Mouse (Mus musculus): Measurements from ENCODE around the gene 2900026A02Rik. TPM values are rescaled to one million over a fixed set of nuclear protein-coding genes. Genes with fewer than 3 reads are reported as not detected.
A peak's percentile ranks its signal among the peaks of the same experiment; 100 is the strongest.

The 2900026A02Rik gene
- polyA plus RNA-seq, 1 experiment from 2014 or later, result 26.0 TPM

DNA sequence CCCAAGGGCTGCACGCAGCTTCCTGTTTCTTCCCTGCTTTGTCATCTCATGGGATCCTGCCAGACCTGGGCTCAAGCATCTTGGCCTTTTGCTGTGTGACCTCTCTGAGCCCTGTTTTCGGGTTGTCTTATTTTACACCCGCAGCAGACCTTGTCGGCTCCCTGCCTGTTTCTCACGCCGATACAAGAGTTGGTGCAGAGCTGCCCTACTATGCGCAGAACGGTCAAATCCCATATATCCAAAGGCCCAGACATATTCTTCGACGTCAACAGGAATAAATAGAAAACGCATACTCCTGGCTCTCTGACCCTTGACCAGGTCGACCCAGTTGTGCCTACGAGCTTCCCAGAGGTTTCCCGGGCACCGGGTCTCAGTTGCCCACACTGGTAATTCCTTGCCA is 40.3 kb downstream of the 2900026A02Rik start:
- no peaks in the 10 kb centered on the region for H3K27me3 ChIP-seq
- DNase-seq (ENCODE audit: low read depth, low spot score) (no peak), ATAC-seq (peak; percentile 23)
- in situ Hi-C loops (cut with MboI; ENCODE audit: low pct_unique_long_range_greater_than_20kb), result loop anchor here (5.0 kb wide), 1 partner anchor 42 kb away; the partner anchor contains the start of gene 2900026A02Rik
- no peak for TF ChIP-seq CTCF (IDR thresholded peaks at IDR 0.05)
- ChIA-PET POLR2A (interaction anchor here (1.0 to 1.8 kb wide), 3 partner anchors 35 to 46 kb away, joined by 4 to 8 read pairs (median 5); partner anchors contain the start of gene Tmem211), CTCF (interaction anchor here (1.1 to 3.5 kb wide), 14 partner anchors 11 to 90 kb away, joined by 3 to 36 read pairs (median 6); partner anchors contain the start of genes 2900026A02Rik and Tmem211)

DNA sequence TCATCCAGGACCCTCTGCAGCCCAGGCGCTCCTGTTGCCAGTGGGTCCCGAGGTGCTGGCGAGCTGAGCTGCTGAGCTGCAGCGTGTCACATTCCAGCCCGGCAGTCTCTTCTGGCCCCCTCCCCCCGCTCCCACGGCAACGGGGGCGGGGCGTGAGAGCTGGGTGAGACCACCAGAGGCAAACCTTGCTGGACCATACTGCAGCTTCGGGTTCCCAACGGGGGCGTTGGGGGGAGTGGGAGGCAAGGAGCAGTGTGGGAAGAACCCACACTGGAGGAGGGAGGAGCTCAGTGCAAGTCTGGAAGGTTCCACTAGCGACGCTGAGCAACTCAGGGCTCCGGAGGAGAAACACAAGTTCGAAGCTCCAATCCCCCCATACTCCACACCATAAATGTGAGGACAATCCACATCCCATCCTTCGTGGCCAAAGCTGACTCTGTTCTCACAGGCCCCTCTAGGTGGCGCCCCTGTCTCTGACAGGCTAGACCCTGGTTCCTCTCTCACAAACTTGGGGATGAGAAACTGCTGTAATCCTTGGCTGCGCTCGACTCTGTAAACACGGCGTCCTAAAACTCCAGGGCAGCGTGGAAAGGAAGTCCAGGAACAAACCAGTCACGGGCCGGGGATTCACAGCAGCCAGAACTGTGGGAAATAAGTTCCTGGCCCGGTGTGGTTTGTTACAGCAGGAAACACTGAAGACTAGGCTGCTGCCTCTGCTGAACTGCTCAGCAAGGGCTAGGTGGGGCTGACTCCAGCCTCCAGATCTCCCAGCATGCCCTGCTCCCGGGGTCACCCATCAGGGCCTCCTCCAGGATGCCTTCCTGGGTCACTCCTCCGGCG is 41.0 kb downstream of the 2900026A02Rik start:
- ChIA-PET POLR2A (interaction anchor here (0.7 to 1.8 kb wide), 5 partner anchors 33 to 47 kb away, joined by 4 to 8 read pairs (median 5); partner anchors contain the start of gene Tmem211), CTCF (interaction anchor here (0.6 to 3.5 kb wide), 21 partner anchors 10 to 90 kb away, joined by 3 to 36 read pairs (median 5); partner anchors contain the start of genes 2900026A02Rik and Tmem211)
- ATAC-seq, result peak; percentile 88
- no peaks in the 10 kb centered on the region for H3K27me3 ChIP-seq
- in situ Hi-C loops (cut with MboI; ENCODE audit: low pct_unique_long_range_greater_than_20kb), result loop anchor here (5.0 kb wide), 1 partner anchor 42 kb away; the partner anchor contains the start of gene 2900026A02Rik
- peak; percentile 71 for DNase-seq (ENCODE audit: low read depth, low spot score)
- TF ChIP-seq CTCF (IDR thresholded peaks at IDR 0.05), result no peak

DNA sequence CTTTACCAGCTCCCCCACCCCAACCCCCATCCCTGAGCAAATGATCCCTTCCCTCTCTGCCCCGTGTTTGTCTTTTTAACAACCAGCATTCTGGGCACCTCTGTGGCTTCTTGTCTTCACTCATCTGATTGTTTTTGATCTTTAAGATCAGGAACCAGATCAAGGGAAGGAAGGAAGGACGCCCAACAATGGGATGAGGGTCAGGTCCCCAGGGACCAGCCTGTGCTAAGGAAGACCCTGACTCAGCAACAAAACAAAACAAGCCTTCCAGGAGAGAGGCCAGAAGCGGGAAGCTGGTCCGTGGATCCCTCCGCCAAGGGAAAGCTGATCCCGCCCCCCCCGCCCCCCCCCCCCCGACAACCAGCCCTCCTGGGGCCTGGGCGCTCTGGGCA is 41.6 kb downstream of the 2900026A02Rik start:
- CTCF ChIA-PET, result interaction anchor here (0.6 to 3.5 kb wide), 19 partner anchors 10 to 89 kb away, joined by 3 to 36 read pairs (median 5); partner anchors contain the start of genes 2900026A02Rik and Tmem211
- no peak for TF ChIP-seq CTCF (IDR thresholded peaks at IDR 0.05)
- DNase-seq (ENCODE audit: low read depth, low spot score) (no peak), ATAC-seq (no peak)
- POLR2A ChIA-PET, result interaction anchor here (0.7 to 1.8 kb wide), 4 partner anchors 33 to 47 kb away, joined by 4 to 8 read pairs (median 5); partner anchors contain the start of gene Tmem211
- in situ Hi-C loops (cut with MboI; ENCODE audit: low pct_unique_long_range_greater_than_20kb), result no loop called here
- H3K27me3 ChIP-seq, result no peaks in the 10 kb centered on the region

DNA sequence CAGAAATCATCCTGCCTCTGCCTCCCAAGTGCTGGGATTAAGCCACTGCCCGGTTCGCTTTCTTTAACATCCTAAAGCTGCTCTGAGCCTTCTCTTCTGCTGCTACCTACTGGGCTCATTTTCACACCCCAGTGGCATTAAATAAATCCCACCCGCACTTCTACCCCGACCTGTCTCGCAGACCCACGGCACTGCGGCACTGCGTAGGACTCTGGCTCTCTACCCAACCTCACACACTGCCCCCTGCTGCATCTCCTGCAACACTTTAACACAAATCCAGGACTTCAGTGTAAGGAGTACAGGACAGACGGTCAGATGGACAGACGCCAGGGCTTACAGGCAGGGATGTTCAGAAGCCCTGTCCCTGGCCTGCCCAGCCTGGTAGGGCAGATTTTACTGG is 45.1 kb downstream of the 2900026A02Rik start:
- ATAC-seq, result no peak
- TF ChIP-seq CTCF (IDR thresholded peaks at IDR 0.05), result no peak
- POLR2A ChIA-PET, result no interaction called here
- no peaks in the 10 kb centered on the region for H3K27me3 ChIP-seq
- CTCF ChIA-PET, result interaction anchor here (1.4 kb wide), 1 partner anchor 51 kb away, joined by 7 read pairs; the partner anchor contains the start of gene Tmem211
- in situ Hi-C loops (cut with MboI; ENCODE audit: low pct_unique_long_range_greater_than_20kb), result no loop called here
- no peak for DNase-seq (ENCODE audit: low read depth, low spot score)

DNA sequence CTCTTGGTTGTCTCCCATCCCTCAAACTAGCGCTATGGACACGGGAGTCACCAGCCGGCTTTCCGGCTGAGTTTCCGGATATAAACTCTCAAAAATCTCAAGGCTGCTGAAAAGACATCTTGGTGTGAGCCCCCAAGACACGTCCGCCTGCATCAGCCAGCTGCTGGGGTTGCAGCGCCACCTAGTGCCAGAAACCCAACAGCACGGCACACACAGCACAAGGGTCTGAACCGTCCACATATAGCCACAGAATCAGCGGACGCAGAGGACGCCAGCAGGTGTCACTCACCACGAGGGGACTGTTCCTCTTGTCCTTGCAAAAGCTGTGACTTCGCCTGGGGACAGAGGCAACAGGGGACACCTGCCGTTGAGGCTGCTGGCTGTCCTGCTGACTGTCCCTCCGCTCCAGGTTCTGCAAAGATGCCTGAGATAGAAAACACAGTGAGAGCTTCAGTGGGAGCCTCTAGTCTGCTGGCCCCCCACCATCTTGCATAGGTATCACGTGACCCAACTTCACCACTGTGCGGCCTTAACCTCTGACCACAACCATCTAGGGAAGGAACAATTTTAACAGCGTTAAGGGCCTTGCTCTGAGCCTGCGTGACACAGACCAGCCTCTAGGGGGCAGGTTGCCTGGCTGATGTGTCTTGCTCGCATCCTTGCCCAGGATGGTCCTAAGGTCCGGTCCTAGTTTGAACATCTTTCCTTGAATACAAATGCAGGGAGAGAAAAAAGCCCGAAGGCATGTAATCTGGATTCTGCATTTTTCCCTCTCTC is 45.9 kb downstream of the 2900026A02Rik start:
- DNase-seq (ENCODE audit: low read depth, low spot score), result no peak
- CTCF ChIA-PET, result interaction anchor here (1.3 to 3.0 kb wide), 5 partner anchors 13 to 76 kb away, joined by 5 to 24 read pairs (median 16); partner anchors contain the start of genes 2900026A02Rik and Tmem211
- POLR2A ChIA-PET, result interaction anchor here (1.0 kb wide), 1 partner anchor 45 kb away, joined by 3 read pairs; no protein-coding TSS in a partner anchor
- in situ Hi-C loops (cut with MboI; ENCODE audit: low pct_unique_long_range_greater_than_20kb), result no loop called here
- ATAC-seq, result no peak
- TF ChIP-seq CTCF (IDR thresholded peaks at IDR 0.05), result no peak
- H3K27me3 ChIP-seq, result no peaks in the 10 kb centered on the region

DNA sequence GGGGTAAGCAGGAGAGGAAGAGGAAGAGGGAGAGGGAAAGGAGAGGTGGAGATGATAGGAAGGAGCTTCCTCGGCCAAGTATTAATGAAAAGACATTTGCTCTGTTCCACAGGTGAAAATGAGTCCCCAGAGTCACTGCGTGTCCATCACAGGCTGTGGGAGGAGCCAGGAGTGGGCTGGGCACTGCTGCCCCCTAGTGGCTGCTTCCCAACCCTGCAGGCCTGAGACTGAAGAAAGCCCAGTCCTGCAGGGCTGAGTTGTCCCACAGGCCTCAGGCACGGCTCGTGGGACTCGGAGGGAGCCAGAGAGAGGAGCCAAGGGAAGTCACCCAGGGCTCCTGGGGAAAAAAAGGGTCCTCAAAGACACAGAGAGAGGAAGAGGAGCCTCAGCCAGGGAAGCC is 47.7 kb downstream of the 2900026A02Rik start:
- TF ChIP-seq CTCF (IDR thresholded peaks at IDR 0.05), result no peak
- ATAC-seq, result peak; percentile 47
- CTCF ChIA-PET, result interaction anchor here (0.7 to 3.0 kb wide), 7 partner anchors 13 to 75 kb away, joined by 3 to 24 read pairs (median 3); partner anchors contain the start of gene Tmem211
- in situ Hi-C loops (cut with MboI; ENCODE audit: low pct_unique_long_range_greater_than_20kb), result no loop called here
- POLR2A ChIA-PET, result no interaction called here
- no peak for DNase-seq (ENCODE audit: low read depth, low spot score)
- H3K27me3 ChIP-seq, result no peaks in the 10 kb centered on the region

DNA sequence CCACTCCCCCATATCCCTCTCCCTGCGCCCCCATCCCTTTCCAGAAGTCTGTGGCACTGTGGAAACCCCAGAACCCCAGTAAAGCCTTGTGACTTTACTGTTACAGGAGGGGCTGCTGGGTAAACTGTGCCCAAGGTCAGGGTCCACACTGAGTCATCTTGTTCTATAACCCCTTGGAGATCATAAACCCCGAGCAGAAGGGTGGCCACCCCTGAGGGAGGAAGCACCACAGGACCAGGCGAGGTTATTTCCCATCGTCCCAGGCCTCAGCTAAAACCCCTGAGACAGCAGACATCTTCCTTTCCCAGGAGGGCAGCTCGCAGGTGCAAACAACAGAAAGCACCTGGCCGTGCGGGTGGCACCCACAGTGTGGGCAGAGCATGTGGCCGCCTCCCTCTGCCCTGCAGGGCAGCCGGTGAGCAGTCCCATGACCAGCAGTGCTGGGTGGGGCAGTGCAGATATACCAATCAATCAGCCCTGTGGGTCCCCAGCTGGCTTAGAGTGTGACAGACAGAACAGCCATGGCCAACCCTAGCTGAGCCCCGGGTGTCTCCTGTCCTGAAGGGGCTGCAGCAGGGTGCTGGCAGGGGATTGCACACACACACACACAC is 49.0 kb downstream of the 2900026A02Rik start:
- ChIA-PET POLR2A (no interaction called here), CTCF (interaction anchor here (0.8 to 9.1 kb wide), 7 partner anchors 8 to 73 kb away, joined by 3 to 83 read pairs (median 17); partner anchors contain the start of gene Tmem211)
- H3K27me3 ChIP-seq, result no peaks in the 10 kb centered on the region
- no peak for DNase-seq (ENCODE audit: low read depth, low spot score)
- in situ Hi-C loops (cut with MboI; ENCODE audit: low pct_unique_long_range_greater_than_20kb), result no loop called here
- no peak for ATAC-seq
- no peak for TF ChIP-seq CTCF (IDR thresholded peaks at IDR 0.05)

DNA sequence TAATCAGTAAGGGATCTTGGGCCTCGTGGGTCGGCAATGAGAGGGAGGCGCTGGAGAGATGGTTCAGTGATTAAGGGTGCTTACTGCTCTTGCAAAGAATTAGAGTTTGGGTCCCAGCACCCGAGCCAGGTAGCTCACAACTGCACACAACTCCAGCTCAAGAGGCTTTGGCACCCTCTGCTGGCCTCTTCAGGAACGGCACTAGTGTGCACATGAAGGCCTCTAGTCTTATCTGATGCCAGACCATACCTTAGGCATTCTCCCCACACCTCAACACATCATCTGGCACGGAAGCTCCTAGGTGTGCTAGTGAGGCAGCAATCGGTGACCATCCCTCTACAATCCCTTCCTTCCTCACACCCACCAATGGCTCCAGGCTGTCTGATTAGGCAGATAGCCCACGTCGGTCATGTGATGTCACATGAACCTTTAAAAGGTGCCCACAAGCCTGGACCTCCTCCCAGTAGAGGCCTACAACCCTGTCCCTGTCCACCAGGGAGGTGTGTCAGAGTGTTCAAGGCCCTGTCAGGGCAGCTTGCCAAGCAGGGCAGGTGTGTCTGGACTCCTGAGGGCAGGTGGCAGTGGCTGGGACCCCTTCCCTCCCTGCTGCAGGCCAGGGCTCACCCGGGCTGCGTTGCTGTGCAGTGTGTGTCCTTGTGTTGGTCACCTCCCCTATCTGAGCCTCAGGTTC is 50.8 kb downstream of the 2900026A02Rik start:
- DNase-seq (ENCODE audit: low read depth, low spot score) (no peak), ATAC-seq (no peak)
- in situ Hi-C loops (cut with MboI; ENCODE audit: low pct_unique_long_range_greater_than_20kb), result no loop called here
- TF ChIP-seq CTCF (IDR thresholded peaks at IDR 0.05), result no peak
- no peaks in the 10 kb centered on the region for H3K27me3 ChIP-seq
- ChIA-PET CTCF (interaction anchor here (0.7 to 9.1 kb wide), 13 partner anchors 8 to 71 kb away, joined by 3 to 83 read pairs (median 4); partner anchors contain the start of gene Tmem211), POLR2A (no interaction called here)

DNA sequence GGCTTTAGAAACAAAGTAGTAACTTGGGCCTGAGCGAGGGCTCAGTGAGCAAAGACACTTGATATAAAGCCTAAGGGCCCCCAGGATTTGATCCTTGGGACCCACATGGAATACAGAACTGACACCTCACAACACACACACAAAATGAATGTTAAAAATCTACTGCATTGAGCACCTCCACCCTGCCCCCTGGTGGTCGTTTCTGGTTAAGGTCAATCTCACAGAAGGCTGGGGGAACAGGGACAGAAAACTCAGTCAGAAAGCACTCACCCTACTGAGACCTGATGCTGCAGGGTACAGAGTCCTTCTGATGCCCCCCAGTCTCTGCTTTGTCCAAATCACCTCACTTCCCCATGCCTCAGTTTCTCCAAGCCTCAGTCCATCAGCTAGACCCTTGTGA is 53.3 kb downstream of the 2900026A02Rik start:
- ATAC-seq (no peak), DNase-seq (ENCODE audit: low read depth, low spot score) (no peak)
- ChIA-PET CTCF (interaction anchor here (1.0 to 9.1 kb wide), 9 partner anchors 12 to 77 kb away, joined by 3 to 83 read pairs (median 5); partner anchors contain the start of gene Tmem211), POLR2A (no interaction called here)
- in situ Hi-C loops (cut with MboI; ENCODE audit: low pct_unique_long_range_greater_than_20kb), result loop anchor here (5.0 kb wide), 1 partner anchor 70 kb away; no protein-coding TSS in a partner anchor
- no peak for TF ChIP-seq CTCF (IDR thresholded peaks at IDR 0.05)
- H3K27me3 ChIP-seq, result no peaks in the 10 kb centered on the region

All from Patski (cell line).